Mouse (Mus musculus) induced T-regulatory cell, adult 2 months (primary cell): Measurements from ENCODE around the gene Fam102a.

Experiments
- DNase-seq: peaks from one replicate; pipeline ENCODE4 v3.0.0-alpha.2; 2012; ENCODE audit warnings: low read depth

Gene Fam102a

GRCm38 (mm10) chr2:32514335-32514734 is 20.8 kb upstream of the Fam102a start:
- peak; percentile 73 for DNase-seq

GRCm38 (mm10) chr2:32517233-32517867 is 17.8 kb upstream of the Fam102a start:
- no peak for DNase-seq

- peak; percentile 40 for DNase-seq
Measured at GRCm38 (mm10) chr2:32520034-32520990, 14.8 kb upstream of the Fam102a start.

GRCm38 (mm10) chr2:32524536-32525031 is 10.5 kb upstream of the Fam102a start:
- no peak for DNase-seq

GRCm38 (mm10) chr2:32525816-32526215 is 9.3 kb upstream of the Fam102a start:
- no peak for DNase-seq

- DNase-seq, result no peak
Measured at GRCm38 (mm10) chr2:32527468-32527966, 7.6 kb upstream of the Fam102a start.

GRCm38 (mm10) chr2:32528326-32528725 is 6.8 kb upstream of the Fam102a start:
- DNase-seq, result no peak

GRCm38 (mm10) chr2:32530479-32530878 is 4.7 kb upstream of the Fam102a start:
- no peak for DNase-seq

GRCm38 (mm10) chr2:32533163-32533562 is 2.0 kb upstream of the Fam102a start:
- DNase-seq, result no peak

GRCm38 (mm10) chr2:32534061-32534732 is 935 bp upstream of the Fam102a start:
- peak; percentile 83 for DNase-seq

GRCm38 (mm10) chr2:32535501-32535991 is 414 bp downstream of the Fam102a start:
- DNase-seq, result peak; percentile 90

GRCm38 (mm10) chr2:32536086-32536633 is 1.0 kb downstream of the Fam102a start:
- DNase-seq, result peak; percentile 46

- DNase-seq, result peak; percentile 42
Measured at GRCm38 (mm10) chr2:32536634-32537359, 1.7 kb downstream of the Fam102a start.

GRCm38 (mm10) chr2:32537360-32537905 is 2.3 kb downstream of the Fam102a start:
- DNase-seq, result peak; percentile 35

GRCm38 (mm10) chr2:32537941-32538340 is 2.8 kb downstream of the Fam102a start:
- peak; percentile 31 for DNase-seq

- peak; percentile 56 for DNase-seq
Measured at GRCm38 (mm10) chr2:32538461-32538860, 3.3 kb downstream of the Fam102a start.

- DNase-seq, result no peak
Measured at GRCm38 (mm10) chr2:32539452-32539981, 4.4 kb downstream of the Fam102a start.

GRCm38 (mm10) chr2:32541333-32541908 is 6.3 kb downstream of the Fam102a start:
- DNase-seq, result peak; percentile 42

- DNase-seq, result peak; percentile 90
Measured at GRCm38 (mm10) chr2:32541986-32542573, 6.9 kb downstream of the Fam102a start.

- no peak for DNase-seq
Measured at GRCm38 (mm10) chr2:32543031-32543449, 7.9 kb downstream of the Fam102a start.
